Mouse (Mus musculus) olfactory bulb, adult 2 months (tissue): ENCODE results near the gene Pld5.

Experiments used
- CTCF ChIP-seq: fragments of 200-500 bp; IDR thresholded peaks from 2 replicates; pipeline ENCODE4 v1.5.1; 2012; ENCODE audit warnings: low read depth, mild to moderate bottlenecking, low read length, moderate library complexity; ENCODE audit not compliant: insufficient read depth
- POLR2A ChIP-seq: fragments of 200-500 bp; IDR thresholded peaks from 2 replicates; pipeline ENCODE4 v1.6.1; 2012; ENCODE audit warnings: mild to moderate bottlenecking, low read depth, low read length, moderate library complexity; ENCODE audit not compliant: insufficient read depth

DNA sequence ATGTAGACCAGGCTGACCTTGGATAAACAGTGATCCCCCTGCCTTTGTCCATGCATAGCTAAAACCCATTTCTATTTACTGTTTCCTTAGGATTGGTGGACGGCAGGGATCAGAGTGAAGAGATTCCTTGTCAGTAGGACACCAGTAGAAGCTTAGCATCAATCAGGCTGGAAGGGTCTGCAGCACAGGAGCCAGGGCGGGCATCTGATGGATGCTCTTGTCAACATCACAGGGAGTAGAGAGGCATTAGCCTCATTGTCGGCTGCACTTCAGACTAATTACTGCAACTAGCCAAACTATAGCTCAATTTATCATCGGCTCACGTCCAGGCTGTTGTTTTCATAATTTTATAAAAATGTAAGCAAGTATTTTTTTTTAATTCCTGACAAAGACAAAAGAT, 274.5 kb downstream of the Pld5 start:
- TF ChIP-seq POLR2A = no peak
- TF ChIP-seq CTCF = no peak
